Mouse (Mus musculus) lung, embryonic 15.5 days (tissue): ENCODE results near the gene Adi1. TPM values are rescaled to one million over a fixed set of nuclear protein-coding genes. Genes with fewer than 3 reads are reported as not detected.

Experiments used
- ATAC-seq: fragments of 200-750 bp; cut with Nextera tagmentation; 2 replicates; pipeline ENCODE4 v1.8.0; 2017; ENCODE audit warnings: moderate number of reproducible peaks, borderline replicate concordance; ENCODE audit not compliant: low FRiP score, low TSS enrichment; ENCODE audit errors: extremely low read depth
- H3K27ac ChIP-seq: fragments of 300-500 bp; sonication (generic); 2 replicates; pipeline ENCODE4 v1.5.1; 2015; ENCODE audit warnings: moderate library complexity, mild to moderate bottlenecking, inconsistent platforms
- H3K27me3 ChIP-seq: fragments of 300-500 bp; sonication (generic); 2 replicates; pipeline ENCODE4 v1.6.1; 2015; ENCODE audit warnings: inconsistent platforms
- H3K36me3 ChIP-seq: fragments of 300-500 bp; sonication (generic); 2 replicates; pipeline ENCODE4 v1.6.1; 2015; ENCODE audit warnings: inconsistent platforms
- H3K4me1 ChIP-seq: fragments of 300-500 bp; sonication (generic); 2 replicates; pipeline ENCODE4 v1.6.1; 2015; ENCODE audit warnings: inconsistent platforms
- H3K4me2 ChIP-seq: fragments of 300-500 bp; sonication (generic); 2 replicates; pipeline ENCODE4 v1.6.1; 2015; ENCODE audit warnings: inconsistent platforms, mild to moderate bottlenecking, moderate library complexity
- H3K4me3 ChIP-seq: fragments of 300-500 bp; sonication (generic); 2 replicates; pipeline ENCODE4 v1.5.1; 2015; ENCODE audit warnings: mild to moderate bottlenecking, inconsistent platforms
- H3K9ac ChIP-seq: fragments of 300-500 bp; sonication (generic); 2 replicates; pipeline ENCODE4 v1.6.1; 2015; ENCODE audit warnings: inconsistent platforms
- H3K9me3 ChIP-seq: fragments of 300-500 bp; sonication (generic); 2 replicates; pipeline ENCODE4 v1.6.1; 2016; ENCODE audit warnings: inconsistent platforms
- WGBS: fragments of 180-500 bp; shearing (Covaris S2); methylation state at CpG from one replicate; pipeline ENCODE4 v1.1.7; 2015; 5-methylcytosine and 5-hydroxymethylcytosine counted together
- polyA plus RNA-seq: library from polyadenylated mRNA; unstranded; fragments of >200 nt; fragmentation: Nextera tagmentation; extraction: Ambion mirVana; gene quantifications from 2 replicates; pipeline ENCODE4 v1.2.1, GENCODE M21; 2015

Gene Adi1
- polyA plus RNA-seq, 1 experiment from 2014 or later, result 87.9 TPM

GRCm38 (mm10) chr12:28666734-28667133, 8.3 kb upstream of the Adi1 start:
- Histone ChIP-seq H3K36me3 (0 out of 2 replicates have a peak, but pooled peaks cover 2% of the 10 kb centered on the region), H3K27ac (peak overlapping the region; percentile 41; the same call in 1 of the 2 replicates), H3K4me2 (no peak overlapping the region), H3K4me3 (no peak overlapping the region), H3K9me3 (no peaks in the 10 kb centered on the region), H3K4me1 (peaks cover 17% of the 10 kb centered on the region), H3K27me3 (no peaks in the 10 kb centered on the region), H3K9ac (no peak overlapping the region)
- no peak for ATAC-seq
- WGBS, result 21% methylated on average over 4 of the region's 4 CpGs

- Histone ChIP-seq H3K27ac (peak overlapping the region; percentile 41; the same call in 1 of the 2 replicates), H3K4me2 (peak overlapping the region; percentile 22; the same call in 1 of the 2 replicates), H3K9me3 (no peaks in the 10 kb centered on the region), H3K4me3 (no peak overlapping the region), H3K36me3 (0 out of 2 replicates have a peak, but pooled peaks cover 2% of the 10 kb centered on the region), H3K4me1 (peaks cover 17% of the 10 kb centered on the region), H3K27me3 (no peaks in the 10 kb centered on the region), H3K9ac (no peak overlapping the region)
- 2% methylated on average over 8 of the region's 8 CpGs for WGBS
- ATAC-seq, result peak; percentile 54; the same call in 1 of the 2 replicates
These were observed 7.7 kb upstream of the Adi1 start for GRCm38 (mm10) chr12:28667287-28667686.

GRCm38 (mm10) chr12:28674038-28674720, 852 bp upstream of the Adi1 start:
- WGBS, result 77% methylated on average over 10 of the region's 10 CpGs
- peak overlapping the region; percentile 65 for H3K4me3 ChIP-seq
- no peak for ATAC-seq
- peaks cover 17% of the 10 kb centered on the region for H3K4me1 ChIP-seq
- no peaks in the 10 kb centered on the region for H3K9me3 ChIP-seq
- peak overlapping the region; percentile 98 for H3K27ac ChIP-seq
- H3K36me3 ChIP-seq, result peaks cover 6% of the 10 kb centered on the region; the same call in 1 of the 2 replicates
- peak overlapping the region; percentile 74 for H3K4me2 ChIP-seq
- no peak overlapping the region for H3K9ac ChIP-seq
- H3K27me3 ChIP-seq, result no peaks in the 10 kb centered on the region

- no peak for ATAC-seq
- peak overlapping the region; percentile 98 for H3K27ac ChIP-seq
- peak overlapping the region; percentile 74 for H3K4me2 ChIP-seq
- no peaks in the 10 kb centered on the region for H3K9me3 ChIP-seq
- H3K4me1 ChIP-seq, result peaks cover 17% of the 10 kb centered on the region
- peaks cover 13% of the 10 kb centered on the region; the same call in 1 of the 2 replicates for H3K36me3 ChIP-seq
- H3K4me3 ChIP-seq, result peak overlapping the region; percentile 65
- H3K27me3 ChIP-seq, result no peaks in the 10 kb centered on the region
- WGBS, result 58% methylated on average over 5 of the region's 5 CpGs
- peak overlapping the region; percentile 74 for H3K9ac ChIP-seq
These were observed 836 bp downstream of the Adi1 start for GRCm38 (mm10) chr12:28675925-28676209.

GRCm38 (mm10) chr12:28684674-28685073, 9.6 kb downstream of the Adi1 start:
- Histone ChIP-seq H3K4me2 (no peak overlapping the region), H3K4me1 (no peaks in the 10 kb centered on the region), H3K9ac (no peak overlapping the region), H3K9me3 (no peaks in the 10 kb centered on the region), H3K36me3 (peaks cover 16% of the 10 kb centered on the region; the same call in 1 of the 2 replicates), H3K27ac (no peak overlapping the region), H3K4me3 (no peak overlapping the region), H3K27me3 (no peaks in the 10 kb centered on the region)
- 77% methylated on average over 1 of the region's 1 CpGs for WGBS
- no peak for ATAC-seq

- Histone ChIP-seq H3K9ac (no peak overlapping the region), H3K27ac (no peak overlapping the region), H3K4me3 (no peak overlapping the region), H3K4me1 (no peaks in the 10 kb centered on the region), H3K4me2 (no peak overlapping the region), H3K9me3 (no peaks in the 10 kb centered on the region), H3K27me3 (no peaks in the 10 kb centered on the region), H3K36me3 (peaks cover 23% of the 10 kb centered on the region)
- WGBS, result 65% methylated on average over 3 of the region's 3 CpGs
- ATAC-seq, result no peak
These were observed 10.7 kb downstream of the Adi1 start for GRCm38 (mm10) chr12:28685771-28686170.

GRCm38 (mm10) chr12:28686199-28686879, 11.3 kb downstream of the Adi1 start:
- Histone ChIP-seq H3K9ac (no peak overlapping the region), H3K4me3 (no peak overlapping the region), H3K27ac (no peak overlapping the region), H3K4me1 (no peaks in the 10 kb centered on the region), H3K36me3 (peaks cover 23% of the 10 kb centered on the region), H3K4me2 (no peak overlapping the region), H3K9me3 (no peaks in the 10 kb centered on the region), H3K27me3 (no peaks in the 10 kb centered on the region)
- WGBS, result 63% methylated on average over 8 of the region's 8 CpGs
- ATAC-seq, result no peak

- peaks cover 23% of the 10 kb centered on the region for H3K36me3 ChIP-seq
- H3K9ac ChIP-seq, result no peak overlapping the region
- no peaks in the 10 kb centered on the region for H3K27me3 ChIP-seq
- no peak overlapping the region for H3K4me2 ChIP-seq
- no peak overlapping the region for H3K4me3 ChIP-seq
- no peak overlapping the region for H3K27ac ChIP-seq
- no peaks in the 10 kb centered on the region for H3K9me3 ChIP-seq
- WGBS, result 87% methylated on average over 6 of the region's 6 CpGs
- no peak for ATAC-seq
- H3K4me1 ChIP-seq, result peaks cover 3% of the 10 kb centered on the region; the same call in 1 of the 2 replicates
These were observed 14.0 kb downstream of the Adi1 start for GRCm38 (mm10) chr12:28688996-28689395.

GRCm38 (mm10) chr12:28690730-28691129, 15.7 kb downstream of the Adi1 start:
- no peak for ATAC-seq
- H3K4me1 ChIP-seq, result peaks cover 14% of the 10 kb centered on the region; the same call in 1 of the 2 replicates
- H3K27me3 ChIP-seq, result no peaks in the 10 kb centered on the region
- H3K27ac ChIP-seq, result no peak overlapping the region
- H3K4me2 ChIP-seq, result no peak overlapping the region
- peaks cover 26% of the 10 kb centered on the region for H3K36me3 ChIP-seq
- H3K9ac ChIP-seq, result no peak overlapping the region
- 88% methylated on average over 7 of the region's 7 CpGs for WGBS
- H3K9me3 ChIP-seq, result no peaks in the 10 kb centered on the region
- H3K4me3 ChIP-seq, result no peak overlapping the region

- ATAC-seq, result peak; percentile 72
- no peaks in the 10 kb centered on the region for H3K27me3 ChIP-seq
- H3K4me1 ChIP-seq, result peaks cover 14% of the 10 kb centered on the region; the same call in 1 of the 2 replicates
- H3K9me3 ChIP-seq, result no peaks in the 10 kb centered on the region
- H3K27ac ChIP-seq, result peak overlapping the region; percentile 33; the same call in 1 of the 2 replicates
- H3K4me2 ChIP-seq, result no peak overlapping the region
- peaks cover 32% of the 10 kb centered on the region for H3K36me3 ChIP-seq
- WGBS, result 33% methylated on average over 3 of the region's 3 CpGs
- H3K4me3 ChIP-seq, result no peak overlapping the region
- H3K9ac ChIP-seq, result no peak overlapping the region
These were observed 18.7 kb downstream of the Adi1 start for GRCm38 (mm10) chr12:28693738-28694137.

- no peak overlapping the region for H3K4me2 ChIP-seq
- H3K9me3 ChIP-seq, result no peaks in the 10 kb centered on the region
- H3K36me3 ChIP-seq, result peaks cover 32% of the 10 kb centered on the region
- H3K9ac ChIP-seq, result no peak overlapping the region
- ATAC-seq, result peak; percentile 81
- H3K4me1 ChIP-seq, result peaks cover 14% of the 10 kb centered on the region; the same call in 1 of the 2 replicates
- no peaks in the 10 kb centered on the region for H3K27me3 ChIP-seq
- peak overlapping the region; percentile 33 for H3K27ac ChIP-seq
- no peak overlapping the region for H3K4me3 ChIP-seq
- WGBS, result 33% methylated on average over 2 of the region's 2 CpGs
These were observed 19.2 kb downstream of the Adi1 start for GRCm38 (mm10) chr12:28694231-28694630.

GRCm38 (mm10) chr12:28694776-28695175, 19.7 kb downstream of the Adi1 start:
- peaks cover 28% of the 10 kb centered on the region for H3K36me3 ChIP-seq
- ATAC-seq, result no peak

More at GRCm38 (mm10) chr12:28694776-28695175, 19.7 kb downstream of the Adi1 start:
- Histone ChIP-seq H3K4me3 (no peak overlapping the region), H3K9ac (no peak overlapping the region), H3K27ac (0 out of 2 replicates have a peak overlapping the region, but pooled peaks have one; percentile 33), H3K27me3 (no peaks in the 10 kb centered on the region), H3K4me2 (no peak overlapping the region), H3K4me1 (peaks cover 14% of the 10 kb centered on the region; the same call in 1 of the 2 replicates), H3K9me3 (no peaks in the 10 kb centered on the region)
- 77% methylated on average over 7 of the region's 7 CpGs for WGBS
